Mouse (Mus musculus) lung, adult 2 months (tissue): ENCODE data around the gene Ppfibp1. TPM values are rescaled to one million over a fixed set of nuclear protein-coding genes. Genes with fewer than 3 reads are reported as not detected.

Experiments
- DNase-seq: peaks from one replicate; pipeline ENCODE4 v3.0.0; 2022
- H3K4me1 ChIP-seq: fragments of 200-500 bp; 2 replicates; pipeline ENCODE4 v1.6.1; 2011; ENCODE audit warnings: low read length; ENCODE audit not compliant: control insufficient read depth, insufficient read depth
- H3K4me3 ChIP-seq: fragments of 200-500 bp; replicated peaks from 2 replicates; pipeline ENCODE3; 2011; ENCODE audit warnings: low read depth, mild to moderate bottlenecking, control low read depth, low read length; ENCODE audit errors: extremely low read depth
- CTCF ChIP-seq: fragments of 200-500 bp; IDR thresholded peaks from 2 replicates; pipeline ENCODE4 v1.5.1; 2011; ENCODE audit warnings: mild to moderate bottlenecking, low read length, control low read depth; ENCODE audit not compliant: insufficient read depth
- POLR2A ChIP-seq: fragments of 200-500 bp; IDR thresholded peaks from 2 replicates; pipeline ENCODE4 v1.6.1; 2011; ENCODE audit warnings: low read depth, mild to moderate bottlenecking, control low read depth, low read length, borderline replicate concordance; ENCODE audit errors: extremely low read depth
- WGBS: fragments of 180-500 bp; shearing (Covaris S2); methylation state at CpG from one replicate; pipeline ENCODE4 v1.1.7; 2018; 5-methylcytosine and 5-hydroxymethylcytosine counted together
- polyA plus RNA-seq: library from polyadenylated mRNA; depleted of rRNA; stranded (reverse); fragments of >200 nt; gene quantifications from 2 replicates; pipeline ENCODE4 v1.2.3, GENCODE M21; 2012

Gene Ppfibp1
- polyA plus RNA-seq, 1 experiment = 35.1 TPM

GRCm38 (mm10) chr6:146890633-146891032, 2.3 kb downstream of the Ppfibp1 start:
- TF ChIP-seq CTCF (no peak), POLR2A (no peak)
- no peak for DNase-seq
- peaks cover 15% of the 10 kb centered on the region for H3K4me1 ChIP-seq
- no peak overlapping the region for H3K4me3 ChIP-seq

GRCm38 (mm10) chr6:146893890-146894289, 5.6 kb downstream of the Ppfibp1 start:
- Histone ChIP-seq H3K4me1 (peaks cover 23% of the 10 kb centered on the region), H3K4me3 (no peak overlapping the region)
- TF ChIP-seq POLR2A (no peak), CTCF (no peak)
- DNase-seq = no peak
- WGBS = 47% methylated on average over 2 of the region's 2 CpGs

GRCm38 (mm10) chr6:146898709-146899108, 10.4 kb downstream of the Ppfibp1 start:
- DNase-seq = no peak

GRCm38 (mm10) chr6:146899647-146900046, 11.4 kb downstream of the Ppfibp1 start:
- 35% methylated on average over 2 of the region's 2 CpGs for WGBS
- Histone ChIP-seq H3K4me1 (peaks cover 18% of the 10 kb centered on the region), H3K4me3 (no peak overlapping the region)
- TF ChIP-seq POLR2A (no peak), CTCF (no peak)
- no peak for DNase-seq

More at GRCm38 (mm10) chr6:146898709-146899108, 10.4 kb downstream of the Ppfibp1 start:
- Histone ChIP-seq H3K4me3 (no peak overlapping the region), H3K4me1 (peaks cover 18% of the 10 kb centered on the region)
- WGBS = 83% methylated on average over 6 of the region's 6 CpGs
- TF ChIP-seq CTCF = no peak
- no peak for TF ChIP-seq POLR2A

GRCm38 (mm10) chr6:146901929-146902328, 13.6 kb downstream of the Ppfibp1 start:
- WGBS = 93% methylated on average over 4 of the region's 4 CpGs
- Histone ChIP-seq H3K4me1 (peaks cover 23% of the 10 kb centered on the region), H3K4me3 (no peak overlapping the region)
- TF ChIP-seq POLR2A = no peak
- no peak for TF ChIP-seq CTCF
- DNase-seq = no peak

GRCm38 (mm10) chr6:146903632-146904031, 15.3 kb downstream of the Ppfibp1 start:
- 76% methylated on average over 2 of the region's 2 CpGs for WGBS
- no peak for DNase-seq
- H3K4me1 ChIP-seq = peaks cover 16% of the 10 kb centered on the region
- no peak overlapping the region for H3K4me3 ChIP-seq
- TF ChIP-seq CTCF = no peak
- TF ChIP-seq POLR2A = no peak

- Histone ChIP-seq H3K4me3 (no peak overlapping the region), H3K4me1 (peaks cover 6% of the 10 kb centered on the region)
- WGBS = 66% methylated on average over 3 of the region's 3 CpGs
- no peak for DNase-seq
- TF ChIP-seq POLR2A (no peak), CTCF (no peak)
Measured at GRCm38 (mm10) chr6:146904707-146905106, 16.4 kb downstream of the Ppfibp1 start.

- TF ChIP-seq POLR2A = no peak
- TF ChIP-seq CTCF = no peak
- DNase-seq = no peak
- H3K4me3 ChIP-seq = no peak overlapping the region
- peaks cover 9% of the 10 kb centered on the region for H3K4me1 ChIP-seq
- WGBS = 77% methylated on average over 3 of the region's 3 CpGs
Measured at GRCm38 (mm10) chr6:146906000-146906786, 17.9 kb downstream of the Ppfibp1 start.

- TF ChIP-seq CTCF = no peak
- no peak for TF ChIP-seq POLR2A
- 56% methylated on average over 5 of the region's 5 CpGs for WGBS
- Histone ChIP-seq H3K4me1 (peaks cover 15% of the 10 kb centered on the region), H3K4me3 (no peak overlapping the region)
- no peak for DNase-seq
Measured at GRCm38 (mm10) chr6:146907061-146907794, 18.9 kb downstream of the Ppfibp1 start.
